Mouse (Mus musculus) heart, adult 9 months (tissue): ENCODE measurements around the gene Ppp1r1a.

ENCODE experiments used
- DNase-seq, 2 experiments: peaks; one replicate each; pipeline ENCODE4 v3.0.0; 2022; ENCODE audit warnings: low spot score in 2 of 2

Gene Ppp1r1a

DNA sequence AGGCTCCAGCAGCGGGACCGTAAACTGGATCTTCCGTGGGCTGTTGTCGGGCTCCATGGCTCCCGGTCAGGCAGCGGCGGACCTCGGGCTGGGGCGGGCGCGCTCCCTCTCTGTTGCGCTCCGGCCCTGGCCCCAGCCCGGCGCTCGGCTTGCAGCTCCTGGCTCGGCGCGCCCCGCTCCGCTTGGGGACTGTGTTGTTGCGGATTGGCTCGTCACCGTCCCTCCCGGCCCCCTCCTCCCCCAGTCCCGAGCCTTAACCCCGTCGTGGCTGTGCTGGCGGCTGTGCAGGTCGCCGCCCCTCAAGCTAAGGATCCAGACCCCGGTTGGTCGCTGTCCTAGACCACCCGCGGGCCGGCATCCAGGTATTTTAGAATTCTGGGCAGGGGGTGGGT lies at the start of gene Ppp1r1a:
Gene Ppp1r1a, minus strand, starts transcription at position 182 of the 392 bp plus-strand sequence.
- DNase-seq = no peak

GRCm38 (mm10) chr15:103585876-103586275 lies 48.1 kb upstream of the Ppp1r1a start:
- DNase-seq = no peak

GRCm38 (mm10) chr15:103564981-103565380 lies 27.2 kb upstream of the Ppp1r1a start, which contains the start of gene Glycam1:
Gene Glycam1, minus strand, starts transcription at chr15:103565081.
- no peak for DNase-seq

DNA sequence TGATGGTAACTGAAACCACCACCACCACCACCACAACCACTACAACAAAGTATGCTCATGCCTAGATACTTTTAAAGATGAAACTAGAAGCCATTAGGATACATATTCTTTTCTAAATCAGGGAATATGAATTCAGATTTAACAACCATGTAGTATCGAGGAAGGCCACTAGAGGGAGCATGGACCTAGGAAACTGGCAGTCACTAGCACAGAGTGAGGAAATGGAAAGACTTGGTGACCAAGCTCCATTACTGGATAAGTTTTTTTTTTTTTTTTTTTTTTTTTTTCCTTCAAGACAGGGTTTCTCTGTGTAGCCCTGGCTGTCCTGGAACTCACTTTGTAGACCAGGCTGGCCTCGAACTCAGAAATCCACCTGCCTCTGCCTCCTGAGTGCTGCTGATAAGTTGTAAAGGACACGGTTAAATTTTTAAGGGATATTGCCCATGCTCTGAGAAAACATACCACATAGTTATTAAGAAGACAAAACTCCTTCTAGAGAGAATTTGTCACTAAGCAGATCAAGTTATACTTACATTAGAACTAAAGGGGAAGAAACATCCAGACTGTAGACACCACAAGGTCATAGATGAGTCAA lies 14.4 kb upstream of the Ppp1r1a start:
- peak in 1 of 2 experiments; percentile 16 for DNase-seq

DNA sequence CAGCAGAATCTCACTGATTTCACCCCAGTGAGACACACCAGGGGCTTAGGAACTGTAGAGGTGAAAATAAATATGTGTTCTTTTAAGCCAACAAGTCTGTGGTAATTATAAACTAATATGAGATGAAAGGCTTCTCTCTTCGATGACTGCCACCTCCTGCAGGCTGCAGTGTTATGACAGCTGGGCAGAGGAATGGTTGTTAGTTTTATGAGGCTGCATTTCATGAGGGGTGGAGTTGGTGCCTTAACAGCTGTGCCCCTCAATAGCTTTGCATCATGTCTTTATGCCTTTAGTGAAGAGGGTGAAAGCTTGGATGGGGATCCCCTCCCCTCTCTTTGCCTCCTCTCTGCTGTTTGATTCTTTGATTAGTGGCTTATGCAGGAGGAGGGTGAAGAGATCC lies 13.2 kb upstream of the Ppp1r1a start:
- DNase-seq = no peak

DNA sequence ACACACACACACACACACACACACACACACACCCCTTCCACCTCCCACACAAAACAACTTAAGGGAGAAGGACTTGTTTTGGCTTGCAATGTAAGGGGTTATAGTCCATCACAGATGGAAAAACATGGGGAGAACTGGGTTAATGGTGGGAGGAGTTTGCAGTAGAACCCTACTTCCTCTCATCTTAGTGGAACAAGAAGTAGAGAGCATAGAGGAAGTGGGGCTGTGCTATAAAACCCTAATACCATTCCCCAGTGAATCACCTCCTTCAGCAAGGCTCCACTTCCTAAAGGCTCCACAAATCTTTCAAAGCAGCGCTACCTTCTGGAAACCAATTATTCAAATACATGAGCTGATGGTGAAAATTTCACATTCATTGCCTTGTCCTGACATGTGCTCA lies 11.7 kb upstream of the Ppp1r1a start:
- no peak for DNase-seq

GRCm38 (mm10) chr15:103547983-103548382 lies 10.2 kb upstream of the Ppp1r1a start:
- DNase-seq = no peak

DNA sequence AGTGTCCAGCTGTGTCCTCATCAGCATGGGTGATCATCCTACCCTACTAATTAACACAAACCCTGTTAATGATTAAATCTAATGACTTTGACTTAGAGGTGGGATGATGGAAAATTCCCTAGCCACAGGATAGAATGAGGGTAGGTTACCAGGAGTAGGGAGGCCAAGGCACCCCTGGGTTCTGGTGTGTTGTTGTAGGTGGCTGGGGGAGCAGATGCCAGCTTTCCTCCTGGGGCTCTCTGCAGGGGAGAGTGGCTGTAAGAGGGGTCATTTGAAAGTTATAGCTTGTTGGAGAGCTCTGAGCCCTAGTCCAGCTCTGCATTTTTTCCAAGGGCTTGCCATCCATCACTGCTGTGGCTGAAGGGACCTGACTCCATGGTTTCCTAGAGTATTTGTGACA lies 4.7 kb upstream of the Ppp1r1a start:
- no peak for DNase-seq

- no peak for DNase-seq
Measured at GRCm38 (mm10) chr15:103540646-103541045, 2.8 kb upstream of the Ppp1r1a start.

GRCm38 (mm10) chr15:103539259-103539658 lies 1.5 kb upstream of the Ppp1r1a start:
- no peak for DNase-seq

DNA sequence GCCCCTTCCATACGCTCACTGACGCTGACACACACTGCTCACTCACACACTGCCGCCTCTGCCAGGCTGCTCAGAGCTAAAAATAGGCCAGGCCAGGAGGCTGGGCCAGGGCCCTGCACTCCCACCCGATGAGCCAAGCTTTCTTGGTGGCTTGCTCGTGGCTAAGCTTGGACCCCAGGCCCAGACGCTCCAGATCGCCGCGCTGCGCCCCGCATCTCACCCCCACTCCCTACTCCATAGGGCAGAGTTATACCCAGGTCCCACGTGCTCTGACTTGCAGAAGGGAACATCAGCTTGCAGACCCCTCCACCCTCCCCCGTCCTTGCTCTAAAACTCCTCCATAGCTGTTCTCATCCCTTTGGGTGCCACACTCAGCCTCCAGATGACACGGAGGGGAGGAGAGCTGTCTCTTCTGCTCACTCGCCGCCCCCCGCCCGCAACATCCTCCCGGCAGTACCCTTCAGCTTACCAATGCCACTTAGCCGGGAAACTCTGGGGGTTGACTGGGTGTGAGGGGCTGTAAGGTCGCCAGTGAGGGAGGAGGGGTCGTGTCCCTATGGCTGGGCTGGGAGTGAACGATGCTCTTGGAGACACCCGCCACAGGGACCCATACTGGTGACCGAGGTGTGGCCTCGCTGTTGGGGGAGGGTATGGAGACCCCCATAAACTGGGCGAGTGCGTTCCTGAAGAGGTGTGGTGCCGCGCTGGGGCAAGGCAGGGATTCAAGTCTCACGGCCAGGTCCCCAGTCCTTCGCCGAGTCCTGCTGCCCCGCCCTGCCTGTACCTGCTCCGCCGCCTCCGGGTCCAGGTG lies 587 bp downstream of the Ppp1r1a start:
- no peak for DNase-seq

DNA sequence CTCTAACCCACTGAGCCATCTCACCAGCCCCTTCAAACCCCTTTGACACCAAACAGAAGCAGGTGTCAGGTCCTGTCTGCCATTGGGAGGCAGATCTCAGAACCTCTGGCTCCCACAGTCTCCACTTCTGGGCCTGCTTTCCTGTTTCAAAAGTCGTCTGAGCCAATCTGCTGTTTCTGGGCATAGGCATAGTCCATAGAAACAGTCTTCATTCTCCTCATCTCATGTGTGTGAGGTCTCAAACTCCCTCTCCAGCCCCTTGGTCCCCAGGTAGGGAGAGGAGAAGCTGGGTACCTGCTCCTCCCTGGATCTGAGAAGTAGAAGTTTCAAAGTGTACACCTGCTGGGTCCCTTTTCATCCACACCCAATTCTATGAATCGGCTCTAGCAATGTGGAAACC lies 1.3 kb downstream of the Ppp1r1a start:
- no peak for DNase-seq

DNA sequence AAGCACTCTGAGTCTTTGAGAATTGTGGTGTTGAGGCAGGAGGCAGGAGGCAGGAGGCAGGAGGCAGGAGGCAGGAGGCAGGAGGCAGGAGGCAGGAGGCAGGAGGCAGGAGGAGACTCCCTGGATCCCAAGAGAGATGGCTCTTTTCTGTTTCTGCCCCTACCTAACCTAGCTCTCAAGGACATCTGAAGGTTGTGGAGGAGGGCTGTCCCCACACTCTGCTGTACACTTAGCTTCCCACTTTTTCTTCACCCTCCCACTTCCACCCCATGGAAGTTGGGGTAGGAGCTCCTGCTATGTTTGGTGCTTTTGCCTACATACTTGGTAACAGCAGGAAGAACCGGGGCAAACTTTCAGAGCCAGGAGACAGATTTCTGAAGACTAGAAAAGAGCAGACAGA lies 2.0 kb downstream of the Ppp1r1a start:
- DNase-seq = no peak

DNA sequence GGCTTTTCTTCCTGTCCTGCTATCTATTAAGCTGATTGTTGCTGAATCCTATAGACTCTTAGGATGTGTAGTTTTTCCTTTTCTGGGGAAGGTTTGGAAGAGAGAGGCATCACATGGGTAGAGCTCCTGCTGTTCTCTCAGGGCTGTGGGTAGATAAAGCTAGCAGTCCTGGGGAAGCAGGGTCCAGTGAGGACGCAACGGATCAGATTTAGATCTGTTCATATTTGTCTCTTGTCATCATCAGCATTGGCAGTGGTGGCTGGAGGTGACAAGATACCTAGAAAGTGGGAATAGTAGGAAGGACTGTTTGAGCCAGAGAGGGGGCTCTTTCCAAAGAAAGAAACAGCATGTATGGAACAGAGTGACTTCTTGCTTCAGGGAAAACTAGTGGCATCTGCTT lies 2.8 kb downstream of the Ppp1r1a start:
- DNase-seq = no peak

GRCm38 (mm10) chr15:103534054-103534620 lies 3.7 kb downstream of the Ppp1r1a start:
- DNase-seq = no peak

DNA sequence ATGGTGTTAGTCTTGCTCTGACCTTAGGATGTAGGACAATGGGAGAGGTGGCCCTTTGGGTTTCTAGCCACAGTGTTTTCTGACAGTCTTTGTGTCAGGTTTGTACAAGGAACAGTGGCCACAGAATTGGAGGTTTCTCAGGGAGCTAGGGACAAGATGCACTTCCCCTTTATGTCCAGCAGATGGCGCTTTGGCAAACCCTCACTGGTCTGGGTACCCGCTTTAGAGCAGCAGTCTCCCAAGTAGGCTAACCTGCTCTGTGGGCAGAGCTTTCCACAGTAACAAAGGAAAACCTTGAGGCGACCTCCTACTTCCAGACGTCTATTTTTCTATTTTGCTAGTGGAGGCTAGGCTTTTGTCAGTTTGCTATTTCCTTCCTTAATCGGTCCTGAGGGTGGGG lies 7.4 kb downstream of the Ppp1r1a start:
- peak; percentile 22 to 29 for DNase-seq

GRCm38 (mm10) chr15:103523156-103523555 lies 14.6 kb downstream of the Ppp1r1a start:
- no peak for DNase-seq

DNA sequence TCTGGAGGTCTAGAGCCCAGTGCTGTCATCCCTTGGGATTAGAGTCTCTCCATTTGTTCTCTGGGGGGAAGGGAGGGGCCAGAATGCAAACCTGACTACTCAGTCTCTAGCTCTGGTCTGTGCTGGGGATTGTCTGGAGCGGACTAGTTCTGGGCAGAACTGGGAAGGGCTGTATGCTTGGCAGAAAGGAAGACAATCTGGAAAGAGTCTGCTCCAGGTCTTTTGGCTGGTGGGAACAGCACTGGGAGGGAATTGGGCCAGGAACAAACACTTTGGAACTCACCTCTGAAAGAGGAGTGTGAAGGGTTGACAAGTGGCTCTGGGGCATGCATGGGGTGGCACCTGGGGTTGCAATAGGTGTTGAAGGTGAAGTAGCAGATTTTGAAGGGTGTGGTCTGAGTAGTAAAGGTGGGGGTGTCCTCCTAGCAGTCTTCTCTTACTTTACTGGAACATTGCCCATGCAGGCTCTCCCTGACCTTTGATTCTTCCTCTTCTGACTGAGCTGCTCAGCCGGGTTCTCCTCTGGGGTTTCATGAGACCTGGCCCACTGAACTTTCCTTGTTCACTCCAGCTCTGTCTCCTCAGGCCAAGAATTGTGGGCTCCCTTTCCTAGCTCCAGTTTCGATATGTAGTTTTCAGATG lies 15.2 kb downstream of the Ppp1r1a start:
- DNase-seq = no peak

- no peak for DNase-seq
Measured at GRCm38 (mm10) chr15:103519386-103520378, 18.1 kb downstream of the Ppp1r1a start.

DNA sequence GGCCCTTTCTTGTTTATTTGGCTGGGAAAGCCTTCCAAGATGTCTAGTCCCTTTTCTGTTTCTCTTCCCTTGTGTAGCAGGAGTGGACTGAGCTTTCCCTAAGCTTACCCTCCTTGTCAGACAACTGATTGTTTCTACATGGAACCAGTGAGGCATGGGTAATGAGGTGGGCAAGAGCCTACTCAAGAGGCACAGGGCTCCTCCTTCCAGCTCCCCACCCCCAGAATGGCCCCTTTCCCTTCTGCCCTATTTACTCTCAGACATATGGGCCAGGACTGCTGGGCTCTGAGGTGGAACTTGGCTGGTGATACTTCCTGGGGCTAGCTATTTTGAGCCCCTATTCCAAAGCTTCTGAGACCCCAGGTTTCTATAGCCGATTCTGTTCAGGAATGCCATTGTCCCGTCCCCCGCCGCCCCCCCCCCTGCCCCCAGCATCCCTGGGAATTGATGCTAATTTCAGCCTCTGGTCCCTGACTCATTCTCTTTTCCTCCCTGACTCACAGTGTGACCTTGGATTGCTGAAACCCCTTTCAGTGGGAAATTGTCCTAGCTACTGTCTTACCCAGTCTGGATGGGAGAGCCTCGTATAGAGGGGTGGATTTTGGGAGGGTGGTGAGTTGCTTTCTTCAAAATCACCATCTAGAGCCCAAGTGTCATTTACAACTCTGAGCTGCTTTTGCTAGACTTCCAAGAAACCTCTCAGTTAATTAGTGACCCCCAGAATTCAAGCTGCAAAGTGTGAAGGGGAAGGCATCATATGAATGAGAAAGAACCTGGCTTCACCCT lies 19.0 kb downstream of the Ppp1r1a start:
- DNase-seq = no peak
